Mouse (Mus musculus) layer of hippocampus, adult 2 months (tissue): ENCODE measurements around the gene Igf1r. TPM values are rescaled to one million over a fixed set of nuclear protein-coding genes. Genes with fewer than 3 reads are reported as not detected.
A peak's percentile ranks its signal among the peaks of the same experiment; 100 is the strongest.

Source experiments
- DNase-seq, 2 experiments: peaks; one replicate each; pipeline ENCODE4 v3.0.0; 2022; ENCODE audit warnings: low spot score in 2 of 2
- H3K27ac ChIP-seq: fragments of 200-600 bp; 2 replicates; pipeline ENCODE4 v1.8.1; 2022
- H3K4me3 ChIP-seq: fragments of 200-600 bp; 2 replicates; pipeline ENCODE4 v1.8.1; 2022; ENCODE audit warnings: mild to moderate bottlenecking
- CTCF ChIP-seq: fragments of 200-600 bp; conservative IDR thresholded peaks from 2 replicates; pipeline ENCODE4 v1.8.1; 2022; ENCODE audit warnings: antibody characterized with exemption, mild to moderate bottlenecking, moderate library complexity
- total RNA-seq, 2 experiments: library from RNA; stranded (reverse); gene quantifications; 2 replicates each; pipeline ENCODE4 v1.2.3; 2021

The Igf1r gene
- total RNA-seq, 2 experiments from 2014 or later = 47.5 to 47.8 TPM

- TF ChIP-seq CTCF = no peak
- Histone ChIP-seq H3K4me3 (no peak overlapping the region), H3K27ac (no peak overlapping the region)
- no peak for DNase-seq
These were observed 220.1 kb downstream of the Igf1r start for GRCm38 (mm10) chr7:68172776-68173175.

- no peak for DNase-seq
- Histone ChIP-seq H3K4me3 (no peak overlapping the region), H3K27ac (no peak overlapping the region)
- TF ChIP-seq CTCF = peak; percentile 76
These were observed 227.0 kb downstream of the Igf1r start for GRCm38 (mm10) chr7:68179672-68180071.

GRCm38 (mm10) chr7:68181104-68181503 lies 228.5 kb downstream of the Igf1r start:
- Histone ChIP-seq H3K27ac (no peak overlapping the region), H3K4me3 (no peak overlapping the region)
- DNase-seq = no peak
- no peak for TF ChIP-seq CTCF

GRCm38 (mm10) chr7:68182025-68182424 lies 229.4 kb downstream of the Igf1r start:
- Histone ChIP-seq H3K4me3 (no peak overlapping the region), H3K27ac (no peak overlapping the region)
- no peak for DNase-seq
- TF ChIP-seq CTCF = no peak

- TF ChIP-seq CTCF = no peak
- DNase-seq = no peak
- no peak overlapping the region for H3K27ac ChIP-seq
- no peak overlapping the region for H3K4me3 ChIP-seq
These were observed 230.1 kb downstream of the Igf1r start for GRCm38 (mm10) chr7:68182773-68183172.

GRCm38 (mm10) chr7:68183421-68183820 lies 230.8 kb downstream of the Igf1r start:
- no peak for DNase-seq
- no peak for TF ChIP-seq CTCF
- Histone ChIP-seq H3K4me3 (no peak overlapping the region), H3K27ac (no peak overlapping the region)

- no peak for DNase-seq
- no peak overlapping the region for H3K27ac ChIP-seq
- H3K4me3 ChIP-seq = no peak overlapping the region
- no peak for TF ChIP-seq CTCF
These were observed 236.6 kb downstream of the Igf1r start for GRCm38 (mm10) chr7:68189211-68189610.

- Histone ChIP-seq H3K4me3 (no peak overlapping the region), H3K27ac (no peak overlapping the region)
- no peak for DNase-seq
- no peak; the same call in 1 of the 2 replicates for TF ChIP-seq CTCF
These were observed 237.2 kb downstream of the Igf1r start for GRCm38 (mm10) chr7:68189691-68190456.

GRCm38 (mm10) chr7:68193958-68194695 lies 241.5 kb downstream of the Igf1r start:
- TF ChIP-seq CTCF = no peak
- Histone ChIP-seq H3K4me3 (no peak overlapping the region), H3K27ac (no peak overlapping the region)
- no peak for DNase-seq

GRCm38 (mm10) chr7:68199609-68200008 lies 247.0 kb downstream of the Igf1r start:
- Histone ChIP-seq H3K27ac (no peak overlapping the region), H3K4me3 (no peak overlapping the region)
- no peak for TF ChIP-seq CTCF
- DNase-seq = no peak

GRCm38 (mm10) chr7:68205776-68206427 lies 253.3 kb downstream of the Igf1r start:
- Histone ChIP-seq H3K4me3 (no peak overlapping the region), H3K27ac (no peak overlapping the region)
- no peak for TF ChIP-seq CTCF
- DNase-seq = no peak

- no peak overlapping the region for H3K27ac ChIP-seq
- no peak for DNase-seq
- no peak for TF ChIP-seq CTCF
These were observed 256.4 kb downstream of the Igf1r start for GRCm38 (mm10) chr7:68209039-68209438.

GRCm38 (mm10) chr7:68210417-68210816 lies 257.8 kb downstream of the Igf1r start:
- no peak overlapping the region for H3K27ac ChIP-seq
- TF ChIP-seq CTCF = no peak
- no peak overlapping the region for H3K4me3 ChIP-seq
- no peak for DNase-seq

More at GRCm38 (mm10) chr7:68209039-68209438, 256.4 kb downstream of the Igf1r start:
- H3K4me3 ChIP-seq = no peak overlapping the region
